Mouse (Mus musculus): ENCODE results near the gene Cd300lb. TPM values are rescaled to one million over a fixed set of nuclear protein-coding genes. Genes with fewer than 3 reads are reported as not detected.
A peak's percentile ranks its signal among the peaks of the same experiment; 100 is the strongest.

Gene Cd300lb
- total RNA-seq (2014; rRNA removed; ENCODE audit: low replicate concordance) (not detected in 2 replicates), polyA plus RNA-seq (2015; fragmentation: Nextera tagmentation; extraction: Ambion mirVana) (0.33 and 0.37 TPM in 2 replicates)

DNA sequence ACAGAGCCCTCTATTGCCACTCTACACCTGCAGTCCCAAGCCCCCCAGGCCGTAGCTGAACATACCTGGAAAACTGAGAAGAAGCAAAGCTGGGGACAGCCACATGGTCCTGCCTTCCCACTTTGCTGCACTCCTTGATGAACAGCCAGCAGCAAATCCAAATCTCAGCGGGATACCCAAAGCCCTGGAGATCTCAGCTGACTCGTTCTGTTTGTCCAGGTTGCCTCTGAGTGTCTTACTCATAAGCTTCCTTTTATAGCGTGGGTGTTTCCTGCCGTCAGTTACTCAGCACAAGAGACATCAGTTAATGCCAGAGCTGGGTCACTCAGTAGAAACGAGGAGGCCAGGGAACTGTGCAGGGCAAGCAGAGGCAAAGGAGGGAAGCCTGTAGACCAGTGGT, at the start of gene Cd300lb:
TSS of gene Cd300lb (minus strand) at position 243 of the 400 bp plus-strand sequence.
- no peak for ATAC-seq (ENCODE audit: insufficient read depth, low read depth)

GRCm38 (mm10) chr11:114981866-114982265, 47.7 kb upstream of the Cd300lb start:
- ATAC-seq (ENCODE audit: insufficient read depth, low read depth) (no peak), DNase-seq (ENCODE audit: low spot score) (peak; percentile 25)
- no peak overlapping the region for H3K9ac ChIP-seq (replicated peaks; ENCODE audit: low read depth, low read length)
- 0 out of 2 replicates have a peak, but pooled peaks cover 9% of the 10 kb centered on the region for H3K9me3 ChIP-seq (replicated peaks; ENCODE audit: control insufficient read depth, low read length)
- 42% methylated on average over 4 of the region's 4 CpGs for WGBS
- TF ChIP-seq EP300 (IDR thresholded peaks at IDR 0.05; ENCODE audit: low read depth) (no peak), CTCF (IDR thresholded peaks at IDR 0.05; ENCODE audit: low read depth) (no peak)
- H3K4me2 ChIP-seq (ENCODE audit: low read depth, low read length): no peak overlapping the region
- no peaks in the 10 kb centered on the region for H3K36me3 ChIP-seq (replicated peaks; ENCODE audit: control insufficient read depth, insufficient read depth, low read length)
- H3K27ac ChIP-seq (ENCODE audit: low read depth): no peak overlapping the region
- no peak overlapping the region for H3K4me3 ChIP-seq (ENCODE audit: low read depth, low read length)
- no peaks in the 10 kb centered on the region for H3K27me3 ChIP-seq (ENCODE audit: control insufficient read depth, insufficient read depth, low read length)
- H3K4me1 ChIP-seq (ENCODE audit: control insufficient read depth, insufficient read depth): no peaks in the 10 kb centered on the region

More for the DNA sequence above, at the start of gene Cd300lb:
- Histone ChIP-seq H3K4me2 (ENCODE audit: low read depth, low read length) (no peak within 1 kb of the TSS), H3K36me3 (replicated peaks; ENCODE audit: control insufficient read depth, insufficient read depth, low read length) (no peaks in the 10 kb centered on the region), H3K27me3 (ENCODE audit: control insufficient read depth, insufficient read depth, low read length) (no peaks in the 10 kb centered on the region), H3K9me3 (replicated peaks; ENCODE audit: control insufficient read depth, low read length) (no peaks in the 10 kb centered on the region), H3K4me1 (ENCODE audit: control insufficient read depth, insufficient read depth) (peaks cover 7% of the 10 kb centered on the region), H3K27ac (ENCODE audit: low read depth) (no peak within 1 kb of the TSS), H3K9ac (replicated peaks; ENCODE audit: low read depth, low read length) (no peak within 1 kb of the TSS), H3K4me3 (ENCODE audit: low read depth, low read length) (no peak within 1 kb of the TSS)
- DNase-seq (ENCODE audit: low spot score): no peak
- no peak for TF ChIP-seq EP300 (IDR thresholded peaks at IDR 0.05; ENCODE audit: low read depth)
- TF ChIP-seq CTCF (IDR thresholded peaks at IDR 0.05; ENCODE audit: low read depth): no peak
- 29% methylated on average over 6 of the region's 6 CpGs for WGBS

- DNase-seq (ENCODE audit: low spot score) (no peak), ATAC-seq (ENCODE audit: insufficient read depth, low read depth) (no peak)
- no peak overlapping the region for H3K4me3 ChIP-seq (ENCODE audit: low read depth, low read length)
- WGBS: 72% methylated on average over 10 of the region's 10 CpGs
- no peak overlapping the region for H3K27ac ChIP-seq (ENCODE audit: low read depth)
- no peaks in the 10 kb centered on the region for H3K9me3 ChIP-seq (replicated peaks; ENCODE audit: control insufficient read depth, low read length)
- H3K9ac ChIP-seq (replicated peaks; ENCODE audit: low read depth, low read length): no peak overlapping the region
- H3K4me2 ChIP-seq (ENCODE audit: low read depth, low read length): no peak overlapping the region
- no peaks in the 10 kb centered on the region for H3K4me1 ChIP-seq (ENCODE audit: control insufficient read depth, insufficient read depth)
- H3K27me3 ChIP-seq (ENCODE audit: control insufficient read depth, insufficient read depth, low read length): no peaks in the 10 kb centered on the region
- TF ChIP-seq CTCF (IDR thresholded peaks at IDR 0.05; ENCODE audit: low read depth): no peak
- no peak for TF ChIP-seq EP300 (IDR thresholded peaks at IDR 0.05; ENCODE audit: low read depth)
- no peaks in the 10 kb centered on the region for H3K36me3 ChIP-seq (replicated peaks; ENCODE audit: control insufficient read depth, insufficient read depth, low read length)
These were observed 38.5 kb upstream of the Cd300lb start for GRCm38 (mm10) chr11:114972726-114973125.

DNA sequence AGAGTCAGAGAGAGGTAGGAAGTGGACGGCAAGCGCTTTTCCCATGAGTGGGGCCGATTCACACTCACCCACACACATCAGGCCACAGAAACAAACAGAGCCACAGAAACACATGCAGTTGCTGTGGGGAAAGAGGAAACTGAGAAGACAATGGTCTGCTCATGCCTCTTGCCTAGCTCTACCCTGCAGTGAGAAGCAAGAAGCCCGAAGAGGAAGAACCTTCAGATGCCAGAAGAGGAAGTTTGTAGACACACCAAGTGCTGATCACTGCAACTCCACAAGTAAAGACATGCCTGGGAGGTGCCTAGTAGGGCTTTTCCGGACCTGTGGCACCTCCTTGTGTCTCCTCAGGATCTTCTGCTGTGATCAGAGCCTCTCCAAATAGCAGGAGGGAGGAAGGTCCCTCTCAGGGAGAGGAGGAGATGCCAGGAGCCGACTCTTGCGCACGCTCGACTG, 34.6 kb upstream of the Cd300lb start, which contains the start of gene Cd300c:
TSS of gene Cd300c (minus strand) at position 406 of the 456 bp plus-strand sequence.
- no peak for TF ChIP-seq CTCF (IDR thresholded peaks at IDR 0.05; ENCODE audit: low read depth)
- no peak within 1 kb of the TSS for H3K4me2 ChIP-seq (ENCODE audit: low read depth, low read length)

DNA sequence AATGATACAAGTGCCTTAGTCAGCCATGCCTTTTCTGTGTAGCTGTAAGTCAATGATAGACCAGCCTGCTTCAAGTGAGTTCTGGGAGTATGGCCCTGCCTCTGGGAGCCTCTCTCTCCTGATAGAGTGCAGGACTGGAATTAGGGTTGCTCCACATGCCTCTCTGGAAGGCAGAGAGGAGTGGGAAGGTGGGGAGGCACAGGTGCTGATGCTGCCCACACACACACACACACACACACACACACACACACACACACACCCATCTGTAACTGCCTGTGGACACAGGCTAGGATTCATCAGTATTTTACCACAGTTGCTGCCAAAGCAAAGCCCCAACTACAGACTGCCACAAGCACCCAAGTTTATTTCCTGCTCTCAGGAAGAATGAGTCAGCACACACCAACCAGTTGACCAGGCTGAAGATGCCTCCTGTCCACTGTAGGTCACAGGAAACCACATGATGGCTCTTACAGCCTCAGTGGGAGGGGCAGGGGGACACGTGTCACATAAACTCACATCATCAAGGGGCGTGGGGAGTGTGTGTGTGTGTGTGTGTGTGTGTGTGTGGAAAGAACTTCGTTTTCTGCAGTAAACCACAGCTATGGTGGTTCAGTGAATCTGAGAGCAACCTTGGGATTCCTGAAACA, 31.1 kb upstream of the Cd300lb start:
- Histone ChIP-seq H3K4me1 (ENCODE audit: control insufficient read depth, insufficient read depth) (no peaks in the 10 kb centered on the region), H3K4me3 (ENCODE audit: low read depth, low read length) (no peak overlapping the region), H3K9me3 (replicated peaks; ENCODE audit: control insufficient read depth, low read length) (no peaks in the 10 kb centered on the region), H3K4me2 (ENCODE audit: low read depth, low read length) (no peak overlapping the region), H3K27ac (ENCODE audit: low read depth) (no peak overlapping the region), H3K27me3 (ENCODE audit: control insufficient read depth, insufficient read depth, low read length) (no peaks in the 10 kb centered on the region), H3K36me3 (replicated peaks; ENCODE audit: control insufficient read depth, insufficient read depth, low read length) (no peaks in the 10 kb centered on the region), H3K9ac (replicated peaks; ENCODE audit: low read depth, low read length) (no peak overlapping the region)
- no peak for TF ChIP-seq EP300 (IDR thresholded peaks at IDR 0.05; ENCODE audit: low read depth)
- TF ChIP-seq CTCF (IDR thresholded peaks at IDR 0.05; ENCODE audit: low read depth): no peak
- ATAC-seq (ENCODE audit: insufficient read depth, low read depth): peak; percentile 44; the same call in 1 of the 2 replicates
- 34% methylated on average over 3 of the region's 3 CpGs for WGBS
- no peak for DNase-seq (ENCODE audit: low spot score)

More for the DNA sequence above, 34.6 kb upstream of the Cd300lb start, which contains the start of gene Cd300c:
- H3K27ac ChIP-seq (ENCODE audit: low read depth): no peak within 1 kb of the TSS
- 86% methylated on average over 9 of the region's 9 CpGs for WGBS
- no peak within 1 kb of the TSS for H3K4me3 ChIP-seq (ENCODE audit: low read depth, low read length)
- no peaks in the 10 kb centered on the region for H3K9me3 ChIP-seq (replicated peaks; ENCODE audit: control insufficient read depth, low read length)
- no peaks in the 10 kb centered on the region for H3K4me1 ChIP-seq (ENCODE audit: control insufficient read depth, insufficient read depth)
- H3K27me3 ChIP-seq (ENCODE audit: control insufficient read depth, insufficient read depth, low read length): no peaks in the 10 kb centered on the region
- no peak within 1 kb of the TSS for H3K9ac ChIP-seq (replicated peaks; ENCODE audit: low read depth, low read length)
- ATAC-seq (ENCODE audit: insufficient read depth, low read depth) (no peak), DNase-seq (ENCODE audit: low spot score) (no peak)
- H3K36me3 ChIP-seq (replicated peaks; ENCODE audit: control insufficient read depth, insufficient read depth, low read length): no peaks in the 10 kb centered on the region

Measured in heart, postnatal 0 days (tissue).